Mouse (Mus musculus) ES-E14 (cell line): ENCODE measurements at regions not wholly inside any gene's neighbourhood (a gene's known extent, or its start where the extent isn't known, plus 50 kb on each side); places are given as distances from the start of the nearest gene placed in this dataset.

Experiments
- DNase-seq: peaks from one replicate; pipeline ENCODE4 v3.0.0-alpha.2; 2013; ENCODE audit warnings: low read depth, low spot score
- H3K27ac ChIP-seq: 2 replicates; pipeline ENCODE4 v1.5.1; 2012; ENCODE audit warnings: low read depth, mild to moderate bottlenecking, low read length, moderate library complexity, mixed read lengths; ENCODE audit not compliant: poor library complexity, insufficient read depth, severe bottlenecking
- H3K36me3 ChIP-seq: 2 replicates; pipeline ENCODE4 v1.6.1; 2012; ENCODE audit warnings: mild to moderate bottlenecking, low read length, moderate library complexity, mixed read lengths; ENCODE audit not compliant: control insufficient read depth, poor library complexity, insufficient read depth, severe bottlenecking
- H3K4me1 ChIP-seq, 2 experiments: fragments of 150-350 bp in 1 of 2; sonication (generic) in 1 of 2; 2 replicates each; pipeline ENCODE4 v1.6.1; 2012; ENCODE audit warnings: low read length in 2 of 2, mild to moderate bottlenecking in 1 of 2, mixed read lengths in 1 of 2; ENCODE audit not compliant: control insufficient read depth in 2 of 2, insufficient read depth in 2 of 2, poor library complexity in 1 of 2
- H3K4me3 ChIP-seq, 2 experiments: fragments of 150-350 bp in 1 of 2; sonication (generic) in 1 of 2; 2 replicates each; pipeline ENCODE4 v1.5.1; 2012; ENCODE audit warnings: low read length in 2 of 2, low read depth in 1 of 2, mild to moderate bottlenecking in 1 of 2, mixed read lengths in 1 of 2; ENCODE audit not compliant: insufficient read depth in 1 of 2, poor library complexity in 1 of 2, severe bottlenecking in 1 of 2
- H3K9ac ChIP-seq: 2 replicates; pipeline ENCODE4 v1.6.1; 2012; ENCODE audit warnings: low read depth, mild to moderate bottlenecking, low read length, mixed read lengths; ENCODE audit not compliant: poor library complexity, insufficient read depth, severe bottlenecking
- H3K9me3 ChIP-seq: fragments of 150-350 bp; sonication (generic); 2 replicates; pipeline ENCODE4 v1.6.1; 2012; ENCODE audit warnings: low read depth, mild to moderate bottlenecking, low read length; ENCODE audit not compliant: control insufficient read depth, insufficient read depth
- CHD2 ChIP-seq: IDR thresholded peaks from 2 replicates; pipeline ENCODE4 v1.6.1; 2014; ENCODE audit warnings: mild to moderate bottlenecking, low read depth, low read length, inconsistent platforms
- HCFC1 ChIP-seq: IDR thresholded peaks from 2 replicates; pipeline ENCODE4 v1.6.1; 2012; ENCODE audit warnings: low read length, inconsistent platforms, borderline replicate concordance; ENCODE audit not compliant: insufficient read depth
- MAFK ChIP-seq: IDR thresholded peaks from 2 replicates; pipeline ENCODE4 v1.6.1; 2014; ENCODE audit warnings: mild to moderate bottlenecking, low read depth, low read length, inconsistent platforms; ENCODE audit not compliant: insufficient read depth
- ZC3H11A ChIP-seq: IDR thresholded peaks from 2 replicates; pipeline ENCODE4 v1.6.1; 2012; ENCODE audit warnings: low read depth, mild to moderate bottlenecking, inconsistent platforms, low read length, borderline replicate concordance
- ZNF384 ChIP-seq: IDR thresholded peaks from 2 replicates; pipeline ENCODE4 v1.6.1; 2012; ENCODE audit warnings: low read depth, low read length, inconsistent platforms
- in situ Hi-C, 2 experiments: fragments of 600-800 bp; cut with MboI; formaldehyde crosslinking; loops; one replicate each; pipeline ENCODE4 v1.15.1; 2025; ENCODE audit warnings: low sequenced_read_pairs in 2 of 2, inconsistent platforms in 1 of 2; ENCODE audit not compliant: unreplicated experiment in 2 of 2

DNA sequence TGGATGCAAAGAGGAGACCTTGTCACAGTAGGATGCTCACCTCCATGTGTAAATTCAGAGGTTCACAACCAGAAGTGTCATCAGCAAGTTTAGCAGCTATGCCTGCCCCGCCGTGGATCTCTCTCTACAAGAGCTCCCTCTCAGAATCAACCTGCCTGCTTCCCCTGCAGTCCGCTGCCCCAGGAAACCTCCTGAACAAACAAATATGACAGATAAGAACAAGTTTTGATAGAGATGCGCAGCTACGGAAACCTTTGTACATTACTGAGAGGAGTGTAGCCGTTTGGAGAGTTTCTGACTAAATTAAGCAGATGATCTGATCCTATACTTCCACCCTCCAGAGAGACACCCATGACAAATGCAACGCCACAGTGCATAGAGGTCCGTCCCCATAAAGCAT is 88.8 kb upstream of the Cadm1 start:
- DNase-seq: no peak

DNA sequence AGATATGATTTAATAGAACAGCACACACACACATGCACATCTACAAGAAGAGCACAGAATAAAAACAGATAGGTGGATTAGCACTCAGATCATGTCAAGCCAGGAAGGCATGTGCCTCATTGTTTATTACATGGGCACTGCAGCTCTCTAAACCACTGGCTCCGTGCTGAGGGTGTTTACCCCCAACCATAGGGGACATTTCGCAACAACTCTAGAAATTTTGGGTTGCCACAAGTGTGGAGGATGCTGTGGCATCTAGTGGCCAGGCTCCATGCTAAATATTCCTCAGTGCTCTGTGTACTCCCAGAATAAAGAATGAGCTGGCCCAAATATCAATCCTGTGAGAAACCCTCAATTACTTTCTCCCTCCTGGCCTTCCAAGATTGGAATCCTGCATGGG is 85.8 kb upstream of the Cadm1 start:
- in situ Hi-C loops: no loop called here

More for the DNA sequence above, 88.8 kb upstream of the Cadm1 start:
- in situ Hi-C loops: no loop called here
- peaks cover 0 to 15% of the 10 kb centered on the region in 2 experiments; a peak in 2 of 4 replicates for H3K4me1 ChIP-seq
- no peak overlapping the region for H3K9ac ChIP-seq
- no peaks in the 10 kb centered on the region for H3K9me3 ChIP-seq
- H3K27ac ChIP-seq: no peak overlapping the region
- H3K4me3 ChIP-seq: no peak overlapping the region
- TF ChIP-seq MAFK: no peak
- no peaks in the 10 kb centered on the region for H3K36me3 ChIP-seq

DNA sequence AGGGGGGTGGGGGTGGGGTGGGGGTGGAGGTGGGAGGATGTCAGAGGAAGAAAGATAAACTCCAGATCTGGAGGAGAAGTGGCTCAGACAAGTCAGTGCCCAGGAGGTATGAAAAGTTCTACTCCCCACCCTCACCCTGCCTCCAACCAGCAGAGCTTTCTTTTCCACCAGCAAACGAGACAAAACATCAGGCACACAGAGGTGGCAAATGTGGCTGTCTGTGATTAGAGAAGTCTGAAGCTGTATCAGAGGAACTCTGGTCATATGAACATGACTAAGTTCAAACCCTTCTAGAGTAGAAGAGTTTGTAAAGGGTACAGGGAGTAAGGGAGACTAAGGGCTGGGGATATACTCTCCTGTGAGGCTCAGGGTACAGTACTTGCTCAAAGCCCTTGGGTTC is 85.2 kb upstream of the Cadm1 start:
- Histone ChIP-seq H3K4me3 (no peak overlapping the region), H3K9ac (no peak overlapping the region), H3K27ac (no peak overlapping the region), H3K36me3 (no peaks in the 10 kb centered on the region), H3K4me1 (peaks cover 0 to 8% of the 10 kb centered on the region in 2 experiments; a peak in 2 of 4 replicates), H3K9me3 (no peaks in the 10 kb centered on the region)
- no peak for DNase-seq
- no peak for TF ChIP-seq MAFK
- in situ Hi-C loops: no loop called here

More for the DNA sequence above, 85.8 kb upstream of the Cadm1 start:
- no peaks in the 10 kb centered on the region for H3K36me3 ChIP-seq
- TF ChIP-seq HCFC1 (no peak), ZNF384 (no peak), CHD2 (no peak), MAFK (no peak), ZC3H11A (no peak)
- no peaks in the 10 kb centered on the region for H3K9me3 ChIP-seq
- H3K4me3 ChIP-seq: no peak overlapping the region
- DNase-seq: no peak
- H3K4me1 ChIP-seq: peaks cover 0 to 13% of the 10 kb centered on the region in 2 experiments; a peak in 2 of 4 replicates
- H3K27ac ChIP-seq: no peak overlapping the region
- no peak overlapping the region for H3K9ac ChIP-seq

DNA sequence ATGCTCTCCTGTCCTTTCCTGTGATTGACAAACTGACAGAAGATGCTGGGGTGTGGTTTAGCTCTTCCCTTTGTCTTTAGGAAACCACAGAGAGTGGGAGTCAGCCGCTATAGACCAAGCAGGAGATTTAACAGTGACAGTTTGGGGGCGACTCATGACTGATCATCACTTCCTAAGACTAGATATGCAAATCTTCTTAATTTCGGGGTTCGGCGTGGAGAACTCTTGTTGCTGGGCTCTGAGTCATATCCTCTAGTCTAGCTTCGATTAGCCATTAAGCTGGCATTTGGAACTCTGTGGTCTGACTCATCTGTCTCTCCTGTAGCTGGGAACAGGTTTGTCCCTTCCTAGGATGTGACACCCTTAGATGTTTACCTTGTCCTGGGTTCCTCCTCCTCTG is 84.6 kb upstream of the Cadm1 start:
- Histone ChIP-seq H3K36me3 (no peaks in the 10 kb centered on the region), H3K9ac (no peak overlapping the region)

DNA sequence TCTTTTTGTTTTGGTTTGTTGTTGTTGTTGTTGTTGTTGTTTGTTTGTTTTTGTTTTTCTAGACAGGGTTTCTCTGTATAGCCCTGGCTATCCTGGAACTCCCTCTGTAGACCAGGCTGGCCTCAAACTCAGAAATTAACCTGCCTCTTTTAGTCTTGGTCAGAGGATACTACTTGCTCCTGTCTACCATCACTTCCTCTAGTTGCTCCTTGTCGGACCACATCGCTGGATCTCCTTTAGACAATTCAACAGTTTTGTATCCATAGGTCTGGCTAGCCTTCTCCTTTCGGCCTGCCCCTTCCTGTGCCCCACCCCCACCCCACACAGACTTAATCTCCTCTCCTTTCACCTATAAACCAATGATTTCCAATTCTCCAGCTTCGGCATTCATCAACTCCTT is 77.2 kb upstream of the Cadm1 start:
- H3K9me3 ChIP-seq: no peaks in the 10 kb centered on the region
- H3K27ac ChIP-seq: no peak overlapping the region
- H3K36me3 ChIP-seq: no peaks in the 10 kb centered on the region
- H3K9ac ChIP-seq: no peak overlapping the region
- TF ChIP-seq CHD2: no peak
- TF ChIP-seq MAFK: no peak
- in situ Hi-C loops: no loop called here
- H3K4me1 ChIP-seq: no peaks in the 10 kb centered on the region
- H3K4me3 ChIP-seq: no peak overlapping the region
- no peak for DNase-seq

More for the DNA sequence above, 84.6 kb upstream of the Cadm1 start:
- no peaks in the 10 kb centered on the region for H3K9me3 ChIP-seq
- no peak overlapping the region for H3K4me3 ChIP-seq
- TF ChIP-seq CHD2 (no peak), MAFK (no peak), ZNF384 (no peak), HCFC1 (no peak), ZC3H11A (no peak)
- no peak overlapping the region for H3K27ac ChIP-seq
- no peak for DNase-seq
- H3K4me1 ChIP-seq: peaks cover 0 to 3% of the 10 kb centered on the region in 2 experiments; a peak in 1 of 4 replicates
- in situ Hi-C loops: no loop called here
